Mouse (Mus musculus): ENCODE data around the gene Cand1. TPM values are rescaled to one million over a fixed set of nuclear protein-coding genes. Genes with fewer than 3 reads are reported as not detected.

Gene Cand1
- polyA plus RNA-seq, 1 experiment from 2014 or later, result 32.6 TPM

GRCm38 (mm10) chr10:119149261-119149660 lies 90.6 kb downstream of the Cand1 start:
- TF ChIP-seq CTCF (IDR thresholded peaks at IDR 0.05; ENCODE audit: low read depth), result no peak
- Histone ChIP-seq H3K36me3 (ENCODE audit: insufficient read depth, low read length) (no peaks in the 10 kb centered on the region), H3K4me1 (replicated peaks; ENCODE audit: insufficient read depth, low read length) (no peaks in the 10 kb centered on the region), H3K27me3 (ENCODE audit: insufficient read depth, low read length) (no peaks in the 10 kb centered on the region), H3K9ac (ENCODE audit: low read depth, low read length) (no peak overlapping the region), H3K4me3 (replicated peaks; ENCODE audit: low read depth, low read length) (no peak overlapping the region), H3K4me2 (ENCODE audit: low read length) (no peak overlapping the region), H3K27ac (no peak overlapping the region), H3K9me3 (replicated peaks; ENCODE audit: low read length) (no peaks in the 10 kb centered on the region)
- ATAC-seq (replicated peaks; ENCODE audit: low FRiP score, low read depth), result no peak
- 81% methylated on average over 4 of the region's 4 CpGs for WGBS
- no peak for DNase-seq (ENCODE audit: low spot score)

Other genes with a start within 250 kb of the Cand1 start
- gene Grip1, start 213.8 kb upstream of the Cand1 start, polyA plus RNA-seq (2015; fragmentation: Nextera tagmentation; extraction: Ambion mirVana), result 3.1 and 3.2 TPM in 2 replicates

Measured in kidney, postnatal 0 days (tissue).